31 mouse cellular contexts compared by ENCODE assay signal in the genomic region with DNA sequence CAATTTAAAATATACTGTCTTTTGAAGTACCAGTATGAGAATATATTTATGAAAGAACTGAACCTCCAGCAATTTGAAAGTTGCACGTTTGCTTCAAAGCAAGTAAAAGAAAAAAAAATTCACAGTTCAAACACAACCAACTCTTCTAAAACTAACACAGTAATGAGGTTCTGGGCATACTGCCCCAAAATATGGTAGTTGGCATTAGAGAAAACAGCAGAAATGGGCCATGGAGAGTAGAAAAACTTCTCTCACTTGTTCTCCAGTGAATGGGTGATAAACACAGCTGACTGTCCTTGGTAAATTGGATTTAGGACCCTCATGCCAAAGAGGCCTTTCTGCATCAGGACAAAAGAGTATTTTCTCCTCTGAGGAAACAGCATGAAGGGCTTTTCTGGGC.
A peak's percentile ranks its signal among the peaks of the same experiment; 100 is the strongest.
DNase-seq lines count a peak whose midpoint lies in the region; ATAC-seq and TF ChIP-seq lines count a peak whose summit lies in the region.
"Had no signal": no experiment of that assay in that cellular context is flagged by ENCODE, and none has a peak within 500 bp of the region (broad histone marks: within the 10 kb centered on the region; RNA-seq: fewer than 3 reads in every experiment).

No protein-coding gene starts in this region.

- H3K27ac ChIP-seq in forebrain, postnatal 0 days (ENCODE audit: low read depth, low read length): no peak overlapping the region
- no peak overlapping the region for H3K27ac ChIP-seq in forebrain, embryonic 13.5 days
- H3K27ac ChIP-seq in layer of hippocampus, adult 2 months: peak overlapping the region; percentile 21
- H3K27ac ChIP-seq: embryonic facial prominence, embryonic 10.5 days; embryonic facial prominence, embryonic 13.5 days; forebrain, embryonic 10.5 days; gastrocnemius, adult 2 months; hindbrain, embryonic 13.5 days had no signal

- H3K9ac ChIP-seq in forebrain, postnatal 0 days: no peak overlapping the region
- no peak overlapping the region for H3K9ac ChIP-seq in forebrain, embryonic 13.5 days
- H3K9ac ChIP-seq: embryonic facial prominence, embryonic 13.5 days; hindbrain, embryonic 13.5 days had no signal

- peak; percentile 46 for DNase-seq in forebrain, postnatal 0 days
- DNase-seq in layer of hippocampus, adult 2 months (ENCODE audit: low spot score in 2 of 2): peak in 1 of 2 experiments; percentile 23
- no peak for DNase-seq in layer of hippocampus, adult 9-11 months
- peak; percentile 26 for DNase-seq in NIH3T3 (ENCODE audit: low read depth)
- peak; percentile 44 for DNase-seq in brain, embryonic 14.5 days (ENCODE audit: low read depth)
- no peak for DNase-seq in lung, postnatal 25 days (ENCODE audit: low spot score)
- DNase-seq: adrenal gland, adult 2 months; adrenal gland, postnatal 14 days; B cell, adult 2 months; cerebellum, adult 18-20 months; cerebellum, adult 9-10 months; cerebellum, postnatal 36 days; embryo, embryonic 11 days; gastrocnemius, adult 2 months; gastrocnemius, postnatal 14 days; heart, adult 11 months; kidney, adult 2 months had no signal

- 19% methylated on average over 1 of the region's 1 CpGs for WGBS in forebrain, postnatal 0 days
- WGBS in forebrain, embryonic 13.5 days: 69% methylated on average over 1 of the region's 1 CpGs

- H3K36me3 ChIP-seq in forebrain, postnatal 0 days (ENCODE audit: insufficient read depth): 0 out of 2 replicates have a peak, but pooled peaks cover 7% of the 10 kb centered on the region
- peaks cover 22% of the 10 kb centered on the region for H3K36me3 ChIP-seq in forebrain, embryonic 13.5 days (ENCODE audit: poor library complexity, severe bottlenecking)
- H3K36me3 ChIP-seq: G1E had no signal

- H3K4me3 ChIP-seq in forebrain, postnatal 0 days (ENCODE audit: low read depth, low read length): no peak overlapping the region
- H3K4me3 ChIP-seq in forebrain, embryonic 13.5 days: no peak overlapping the region
- H3K4me3 ChIP-seq in layer of hippocampus, adult 2 months: no peak overlapping the region
- H3K4me3 ChIP-seq: embryonic facial prominence, embryonic 10.5 days; embryonic facial prominence, embryonic 13.5 days; erythroblast, embryonic 14.5 days; forebrain, embryonic 10.5 days; gastrocnemius, adult 2 months; hindbrain, embryonic 13.5 days had no signal

- TF ChIP-seq CTCF in forebrain, postnatal 0 days (IDR thresholded peaks at IDR 0.05; ENCODE audit: low read depth): no peak
- no peak for TF ChIP-seq CTCF in layer of hippocampus, adult 2 months (conservative IDR thresholded peaks at IDR 0.05)
- TF ChIP-seq CTCF in brain, embryonic 14.5 days (IDR thresholded peaks at IDR 0.05; ENCODE audit: borderline replicate concordance, extremely low read depth, insufficient read depth, insufficient read length): no peak

- H3K27me3 ChIP-seq in forebrain, postnatal 0 days (ENCODE audit: insufficient read depth, low read length): no peaks in the 10 kb centered on the region
- no peaks in the 10 kb centered on the region for H3K27me3 ChIP-seq in forebrain, embryonic 13.5 days
- H3K27me3 ChIP-seq: CH12.LX; embryonic facial prominence, embryonic 13.5 days; hindbrain, embryonic 13.5 days had no signal

- H3K9me3 ChIP-seq in forebrain, postnatal 0 days (ENCODE audit: low read length): no peaks in the 10 kb centered on the region
- no peaks in the 10 kb centered on the region for H3K9me3 ChIP-seq in forebrain, embryonic 13.5 days (replicated peaks)
- H3K9me3 ChIP-seq: embryonic facial prominence, embryonic 10.5 days; embryonic facial prominence, embryonic 13.5 days; forebrain, embryonic 10.5 days; G1E; hindbrain, embryonic 13.5 days had no signal

- peaks cover 4% of the 10 kb centered on the region; the same call in 1 of the 2 replicates for H3K4me1 ChIP-seq in forebrain, postnatal 0 days (ENCODE audit: insufficient read depth)
- peaks cover 1% of the 10 kb centered on the region; the same call in 1 of the 2 replicates for H3K4me1 ChIP-seq in forebrain, embryonic 13.5 days
- H3K4me1 ChIP-seq: embryonic facial prominence, embryonic 10.5 days; embryonic facial prominence, embryonic 13.5 days had no signal

- H3K4me2 ChIP-seq in forebrain, postnatal 0 days (ENCODE audit: low read depth): no peak overlapping the region
- no peak overlapping the region for H3K4me2 ChIP-seq in forebrain, embryonic 13.5 days
- H3K4me2 ChIP-seq: embryonic facial prominence, embryonic 13.5 days; heart, embryonic 11.5 days; hindbrain, embryonic 13.5 days had no signal

- no peak; the same call in 1 of the 2 replicates for ATAC-seq in forebrain, postnatal 0 days
- no peak for ATAC-seq in forebrain, embryonic 13.5 days
- no peak for ATAC-seq in erythroid progenitor cell, adult 5-6 weeks (replicated peaks; ENCODE audit: low FRiP score, poor library complexity, severe bottlenecking)
- ATAC-seq: forebrain, embryonic 14.5 days; hindbrain, embryonic 16.5 days; inflammation-experienced regulatory T-cells, adult 6 months; intestine, postnatal 0 days had no signal

- no peak for TF ChIP-seq POLR2A in brain, embryonic 14.5 days (IDR thresholded peaks at IDR 0.05; ENCODE audit: borderline replicate concordance, extremely low read depth, insufficient read depth, insufficient read length, poor library complexity, severe bottlenecking)

Comparison
In these comparisons a context has a peak if more than half of its experiments do, and no peak if none do; other contexts are left out.
1. DNase-seq: peak in forebrain, postnatal 0 days (single experiment), NIH3T3 (single experiment) and brain, embryonic 14.5 days (single experiment); none in layer of hippocampus, adult 9-11 months (single experiment) and lung, postnatal 25 days (single experiment).